Mouse (Mus musculus) midbrain, embryonic 16.5 days (tissue): ENCODE measurements around the gene Ly6g6e. TPM values are rescaled to one million over a fixed set of nuclear protein-coding genes. Genes with fewer than 3 reads are reported as not detected.

Source experiments
- ATAC-seq: fragments of 200-750 bp; cut with Nextera tagmentation; 2 replicates; pipeline ENCODE4 v1.8.0; 2017; ENCODE audit warnings: moderate TSS enrichment
- H3K27ac ChIP-seq: fragments of 300-500 bp; sonication (generic); 2 replicates; pipeline ENCODE4 v1.5.1; 2014; ENCODE audit warnings: mild to moderate bottlenecking, low read length, mixed read lengths
- H3K27me3 ChIP-seq: fragments of 300-500 bp; sonication (generic); 2 replicates; pipeline ENCODE4 v1.6.1; 2014; ENCODE audit warnings: low read depth, low read length, mixed read lengths; ENCODE audit not compliant: control insufficient read depth, insufficient read depth
- H3K36me3 ChIP-seq: fragments of 300-500 bp; sonication (generic); 2 replicates; pipeline ENCODE4 v1.6.1; 2014; ENCODE audit warnings: mild to moderate bottlenecking, low read length, moderate library complexity, mixed read lengths; ENCODE audit not compliant: control insufficient read depth, insufficient read depth
- H3K4me1 ChIP-seq: fragments of 300-500 bp; sonication (generic); 2 replicates; pipeline ENCODE4 v1.6.1; 2014; ENCODE audit warnings: mild to moderate bottlenecking, low read length, mixed read lengths; ENCODE audit not compliant: control insufficient read depth, insufficient read depth
- H3K4me2 ChIP-seq: fragments of 300-500 bp; sonication (generic); 2 replicates; pipeline ENCODE4 v1.6.1; 2014; ENCODE audit warnings: mild to moderate bottlenecking, low read length, mixed read lengths
- H3K4me3 ChIP-seq: fragments of 300-500 bp; sonication (generic); 2 replicates; pipeline ENCODE4 v1.5.1; 2014; ENCODE audit warnings: low read depth, mild to moderate bottlenecking, low read length, moderate library complexity, mixed read lengths
- H3K9ac ChIP-seq: fragments of 300-500 bp; sonication (generic); 2 replicates; pipeline ENCODE4 v1.6.1; 2014; ENCODE audit warnings: low read depth, low read length, mixed read lengths
- H3K9me3 ChIP-seq: fragments of 300-500 bp; sonication (generic); replicated peaks from 2 replicates; pipeline ENCODE4 v1.6.1; 2014; ENCODE audit warnings: mild to moderate bottlenecking, low read length, mixed read lengths; ENCODE audit not compliant: control insufficient read depth, poor library complexity, severe bottlenecking
- WGBS: fragments of 180-500 bp; shearing (Covaris S2); extraction: QIAGEN DNeasy Blood & Tissue Kit; methylation state at CpG from one replicate; pipeline ENCODE4 v1.1.7; 2014; 5-methylcytosine and 5-hydroxymethylcytosine counted together
- polyA plus RNA-seq: library from polyadenylated mRNA; unstranded; fragments of >200 nt; fragmentation: Nextera tagmentation; extraction: Ambion mirVana; gene quantifications from 2 replicates; pipeline ENCODE4 v1.2.1, GENCODE M21; 2015

Gene Ly6g6e
- polyA plus RNA-seq, 1 experiment from 2014 or later: 0.31 TPM

GRCm38 (mm10) chr17:35048149-35048931 is 28.4 kb upstream of the Ly6g6e start:
- Histone ChIP-seq H3K27ac (peak overlapping the region; percentile 54), H3K36me3 (no peaks in the 10 kb centered on the region), H3K4me1 (peaks cover 11% of the 10 kb centered on the region), H3K9me3 (no peaks in the 10 kb centered on the region), H3K4me3 (no peak overlapping the region), H3K9ac (no peak overlapping the region), H3K4me2 (no peak overlapping the region), H3K27me3 (no peaks in the 10 kb centered on the region)
- WGBS: 40% methylated on average over 9 of the region's 11 CpGs
- no peak for ATAC-seq

- H3K27me3 ChIP-seq: no peaks in the 10 kb centered on the region
- no peak overlapping the region; the same call in 1 of the 2 replicates for H3K27ac ChIP-seq
- no peak for ATAC-seq
- 74% methylated on average over 5 of the region's 5 CpGs for WGBS
- H3K4me1 ChIP-seq: peaks cover 11% of the 10 kb centered on the region
- no peak overlapping the region; the same call in 1 of the 2 replicates for H3K4me2 ChIP-seq
- H3K9me3 ChIP-seq: no peaks in the 10 kb centered on the region
- H3K4me3 ChIP-seq: no peak overlapping the region
- no peaks in the 10 kb centered on the region for H3K36me3 ChIP-seq
- H3K9ac ChIP-seq: no peak overlapping the region
These were observed 27.7 kb upstream of the Ly6g6e start for GRCm38 (mm10) chr17:35048932-35049440.

- peak within 1 kb of the TSS; percentile 35 for H3K4me3 ChIP-seq
- peak within 1 kb of the TSS; percentile 41 for H3K4me2 ChIP-seq
- no peaks in the 10 kb centered on the region for H3K9me3 ChIP-seq
- H3K36me3 ChIP-seq: no peaks in the 10 kb centered on the region
- no peak for ATAC-seq
- H3K9ac ChIP-seq: peak within 1 kb of the TSS; percentile 61
- peaks cover 11% of the 10 kb centered on the region for H3K4me1 ChIP-seq
- peak within 1 kb of the TSS; percentile 75 for H3K27ac ChIP-seq
- no peaks in the 10 kb centered on the region for H3K27me3 ChIP-seq
- whole genome bisulfite sequencing: 7% methylated on average over 10 of the region's 11 CpGs
These were observed 27.1 kb upstream of the Ly6g6e start, which contains the start of gene Clic1 for GRCm38 (mm10) chr17:35049561-35050016. Gene Clic1, plus strand, starts transcription at chr17:35049966.

- Histone ChIP-seq H3K36me3 (no peaks in the 10 kb centered on the region), H3K4me2 (peak overlapping the region; percentile 41), H3K27me3 (no peaks in the 10 kb centered on the region), H3K4me1 (peaks cover 11% of the 10 kb centered on the region), H3K9ac (peak overlapping the region; percentile 61), H3K9me3 (no peaks in the 10 kb centered on the region), H3K27ac (peak overlapping the region; percentile 75), H3K4me3 (peak overlapping the region; percentile 35)
- ATAC-seq: no peak
- whole genome bisulfite sequencing: 1% methylated on average over 27 of the region's 27 CpGs
These were observed 26.5 kb upstream of the Ly6g6e start for GRCm38 (mm10) chr17:35050126-35050750.

- peak overlapping the region; percentile 41 for H3K4me2 ChIP-seq
- H3K4me1 ChIP-seq: peaks cover 11% of the 10 kb centered on the region
- H3K9me3 ChIP-seq: no peaks in the 10 kb centered on the region
- peak overlapping the region; percentile 30 for H3K9ac ChIP-seq
- H3K36me3 ChIP-seq: no peaks in the 10 kb centered on the region
- peak overlapping the region; percentile 71 for H3K27ac ChIP-seq
- peak overlapping the region; percentile 35 for H3K4me3 ChIP-seq
- 3% methylated on average over 21 of the region's 21 CpGs for WGBS
- peak; percentile 47 for ATAC-seq
- H3K27me3 ChIP-seq: no peaks in the 10 kb centered on the region
These were observed 25.3 kb upstream of the Ly6g6e start for GRCm38 (mm10) chr17:35051156-35052086.

GRCm38 (mm10) chr17:35052271-35052798 is 24.4 kb upstream of the Ly6g6e start:
- ATAC-seq: no peak
- Histone ChIP-seq H3K27me3 (no peaks in the 10 kb centered on the region), H3K27ac (0 out of 2 replicates have a peak overlapping the region, but pooled peaks have one; percentile 71), H3K9me3 (no peaks in the 10 kb centered on the region), H3K4me3 (no peak overlapping the region), H3K4me1 (peaks cover 11% of the 10 kb centered on the region), H3K36me3 (no peaks in the 10 kb centered on the region), H3K4me2 (peak overlapping the region; percentile 41), H3K9ac (no peak overlapping the region)
- 69% methylated on average over 12 of the region's 12 CpGs for WGBS

- no peak for ATAC-seq
- 91% methylated on average over 7 of the region's 7 CpGs for WGBS
- no peaks in the 10 kb centered on the region for H3K36me3 ChIP-seq
- H3K4me3 ChIP-seq: no peak overlapping the region
- H3K9ac ChIP-seq: no peak overlapping the region
- H3K4me2 ChIP-seq: no peak overlapping the region
- peaks cover 18% of the 10 kb centered on the region for H3K4me1 ChIP-seq
- no peak overlapping the region for H3K27ac ChIP-seq
- H3K9me3 ChIP-seq: no peaks in the 10 kb centered on the region
- H3K27me3 ChIP-seq: no peaks in the 10 kb centered on the region
These were observed 20.8 kb upstream of the Ly6g6e start for GRCm38 (mm10) chr17:35055691-35056495.

- WGBS: 87% methylated on average over 3 of the region's 3 CpGs
- Histone ChIP-seq H3K27ac (no peak overlapping the region), H3K9ac (no peak overlapping the region), H3K9me3 (no peaks in the 10 kb centered on the region), H3K4me3 (no peak overlapping the region), H3K36me3 (peaks cover 5% of the 10 kb centered on the region; the same call in 1 of the 2 replicates), H3K4me2 (no peak overlapping the region), H3K27me3 (no peaks in the 10 kb centered on the region), H3K4me1 (peaks cover 15% of the 10 kb centered on the region)
- no peak for ATAC-seq
These were observed 19.6 kb upstream of the Ly6g6e start for GRCm38 (mm10) chr17:35057090-35057489.
